Mouse (Mus musculus) small intestine, adult 2 months (tissue): ENCODE measurements around the gene Prl8a1.

ENCODE experiments used
- CTCF ChIP-seq: fragments of 200-500 bp; IDR thresholded peaks from 2 replicates; pipeline ENCODE4 v1.5.1; 2012; ENCODE audit warnings: low read depth, mild to moderate bottlenecking, control low read depth, inconsistent platforms, low read length, moderate library complexity, mixed read lengths; ENCODE audit not compliant: insufficient replicate concordance, insufficient read length; ENCODE audit errors: extremely low read depth
- POLR2A ChIP-seq: fragments of 200-500 bp; IDR thresholded peaks from 2 replicates; pipeline ENCODE4 v1.6.1; 2012; ENCODE audit warnings: low read depth, mild to moderate bottlenecking, control low read depth, inconsistent platforms, low read length, moderate library complexity

DNA sequence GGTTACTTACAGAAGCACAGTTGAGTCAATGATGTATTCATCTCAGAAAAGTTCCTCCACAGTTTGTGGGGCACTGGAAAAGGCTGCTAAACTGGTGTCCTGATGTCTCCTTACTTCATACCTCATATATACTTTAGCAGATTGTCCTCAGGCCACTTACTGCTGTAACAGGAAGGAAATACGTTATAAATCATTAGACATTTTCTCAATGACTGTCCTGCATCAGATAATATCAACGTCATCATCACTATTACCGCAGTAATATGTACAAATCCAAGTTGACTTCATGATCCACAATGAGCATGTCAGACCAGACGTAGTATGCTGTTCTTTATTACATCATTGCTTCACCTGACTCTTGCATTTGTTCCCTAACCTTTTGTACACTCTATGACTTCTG lies 28.5 kb upstream of the Prl8a1 start, which contains the start of gene Prl7b1:
- no peak for TF ChIP-seq CTCF
- no peak for TF ChIP-seq POLR2A
